Mouse (Mus musculus): ENCODE measurements around the gene Tmem63c. TPM values are rescaled to one million over a fixed set of nuclear protein-coding genes. Genes with fewer than 3 reads are reported as not detected.

Tmem63c gene
- total RNA-seq (2021), result under 1 TPM; 0.18 to 0.50 TPM

- DNase-seq, result no peak
Observed at GRCm38 (mm10) chr12:87021040-87021439, at the start of gene Tmem63c. Gene Tmem63c (plus strand): TSS chr12:87021340.

GRCm38 (mm10) chr12:86973216-86973615, 47.9 kb upstream of the Tmem63c start:
- DNase-seq, result peak; percentile 81

- no peak for DNase-seq
Observed at GRCm38 (mm10) chr12:86973706-86974105, 47.4 kb upstream of the Tmem63c start.

GRCm38 (mm10) chr12:86974387-86975288, 46.5 kb upstream of the Tmem63c start:
- DNase-seq, result peak; percentile 88

GRCm38 (mm10) chr12:86975761-86976160, 45.4 kb upstream of the Tmem63c start:
- no peak for DNase-seq

GRCm38 (mm10) chr12:86976511-86977168, 44.5 kb upstream of the Tmem63c start:
- no peak for DNase-seq

GRCm38 (mm10) chr12:86977833-86978232, 43.3 kb upstream of the Tmem63c start:
- no peak for DNase-seq

- DNase-seq, result no peak
Observed at GRCm38 (mm10) chr12:86981180-86981579, 40.0 kb upstream of the Tmem63c start.

GRCm38 (mm10) chr12:86983470-86984193, 37.5 kb upstream of the Tmem63c start:
- DNase-seq, result peak; percentile 85

- peak; percentile 79 for DNase-seq
Observed at GRCm38 (mm10) chr12:86984194-86984555, 37.0 kb upstream of the Tmem63c start.

GRCm38 (mm10) chr12:86986562-86986961, 34.6 kb upstream of the Tmem63c start:
- DNase-seq, result no peak

- no peak for DNase-seq
Observed at GRCm38 (mm10) chr12:86988227-86988626, 32.9 kb upstream of the Tmem63c start.

GRCm38 (mm10) chr12:86989378-86989777, 31.8 kb upstream of the Tmem63c start:
- DNase-seq, result no peak

- peak; percentile 67 for DNase-seq
Observed at GRCm38 (mm10) chr12:86989890-86990754, 31.0 kb upstream of the Tmem63c start, which contains the start of gene Zdhhc22. Gene Zdhhc22 (minus strand): TSS chr12:86990430.

GRCm38 (mm10) chr12:86990755-86991110, 30.4 kb upstream of the Tmem63c start:
- no peak for DNase-seq

- peak; percentile 47 for DNase-seq
Observed at GRCm38 (mm10) chr12:86994166-86994565, 27.0 kb upstream of the Tmem63c start.

GRCm38 (mm10) chr12:86994776-86995175, 26.4 kb upstream of the Tmem63c start:
- no peak for DNase-seq

- DNase-seq, result no peak
Observed at GRCm38 (mm10) chr12:86995931-86996330, 25.2 kb upstream of the Tmem63c start.

- DNase-seq, result no peak
Observed at GRCm38 (mm10) chr12:86998699-86999098, 22.4 kb upstream of the Tmem63c start.

GRCm38 (mm10) chr12:86999283-86999820, 21.8 kb upstream of the Tmem63c start:
- DNase-seq, result peak; percentile 61

GRCm38 (mm10) chr12:87000151-87000839, 20.8 kb upstream of the Tmem63c start:
- peak; percentile 29 for DNase-seq

All from heart, postnatal 4 days (tissue).